Comparison of ENCODE assay signal across 11 mouse cellular contexts in the genomic region with DNA sequence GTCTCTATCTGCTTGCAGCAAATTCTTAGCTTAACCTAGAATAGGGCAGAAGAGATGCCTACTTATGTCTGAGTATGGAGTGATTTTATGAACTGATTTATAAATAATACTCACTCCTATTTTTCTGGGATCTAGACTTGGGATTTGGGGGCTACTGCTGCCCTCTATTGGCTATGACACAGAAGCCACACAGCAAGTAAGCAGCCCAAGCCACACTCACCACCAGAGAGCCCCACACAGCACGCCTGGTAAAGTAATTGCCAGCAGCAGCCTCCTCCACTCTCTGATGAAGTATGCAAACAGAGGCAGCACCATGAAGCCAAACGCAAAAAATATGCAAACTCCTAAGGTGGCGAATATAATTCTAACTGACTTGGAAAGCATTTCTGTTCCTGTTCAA. TPM values are rescaled to one million over a fixed set of nuclear protein-coding genes. Genes with fewer than 3 reads are reported as not detected.
DNase-seq lines count a peak whose midpoint lies in the region; ATAC-seq and TF ChIP-seq lines count a peak whose summit lies in the region.
"Had no signal": no experiment of that assay in that cellular context is flagged by ENCODE, and none has a peak within 500 bp of the region (broad histone marks: within the 10 kb centered on the region; RNA-seq: fewer than 3 reads in every experiment).

No protein-coding gene starts in this region.

- no peak overlapping the region for H3K4me2 ChIP-seq in midbrain, postnatal 0 days (ENCODE audit: low read depth, low read length, poor library complexity, severe bottlenecking)
- H3K4me2 ChIP-seq in midbrain, embryonic 16.5 days (ENCODE audit: low read length) = no peak overlapping the region
- H3K4me2 ChIP-seq in liver, embryonic 14.5 days (ENCODE audit: low read depth) = no peak overlapping the region
- no peak overlapping the region for H3K4me2 ChIP-seq in heart, embryonic 12.5 days
- H3K4me2 ChIP-seq: lung, embryonic 15.5 days had no signal

- no peak for ATAC-seq in midbrain, postnatal 0 days (ENCODE audit: low FRiP score)
- ATAC-seq in midbrain, embryonic 16.5 days = no peak
- no peak for ATAC-seq in liver, embryonic 14.5 days (ENCODE audit: insufficient read depth)
- no peak for ATAC-seq in heart, embryonic 12.5 days (ENCODE audit: insufficient number of reproducible peaks, low FRiP score)

- H3K9ac ChIP-seq in heart, adult 2 months (ENCODE audit: low read depth, low read length) = no peak overlapping the region
- no peak overlapping the region for H3K9ac ChIP-seq in midbrain, postnatal 0 days (replicated peaks; ENCODE audit: low read length, poor library complexity, severe bottlenecking)
- H3K9ac ChIP-seq in midbrain, embryonic 16.5 days (ENCODE audit: low read depth, low read length) = no peak overlapping the region
- H3K9ac ChIP-seq in liver, embryonic 14.5 days (replicated peaks) = no peak overlapping the region
- H3K9ac ChIP-seq in heart, embryonic 12.5 days = no peak overlapping the region
- H3K9ac ChIP-seq: lung, embryonic 15.5 days had no signal

- no peaks in the 10 kb centered on the region for H3K36me3 ChIP-seq in heart, adult 2 months (ENCODE audit: control insufficient read depth, insufficient read depth, low read length)
- H3K36me3 ChIP-seq in midbrain, postnatal 0 days (ENCODE audit: insufficient read depth, low read length) = no peaks in the 10 kb centered on the region
- no peaks in the 10 kb centered on the region for H3K36me3 ChIP-seq in midbrain, embryonic 16.5 days (ENCODE audit: control insufficient read depth, insufficient read depth, low read length)
- H3K36me3 ChIP-seq in liver, embryonic 14.5 days (replicated peaks; ENCODE audit: control insufficient read depth, insufficient read depth, low read depth) = no peaks in the 10 kb centered on the region
- H3K36me3 ChIP-seq in heart, embryonic 12.5 days = no peaks in the 10 kb centered on the region
- H3K36me3 ChIP-seq: hindbrain, embryonic 10.5 days; lung, embryonic 15.5 days had no signal

- H3K4me1 ChIP-seq in heart, adult 2 months (ENCODE audit: control insufficient read depth, insufficient read depth, low read length) = no peaks in the 10 kb centered on the region
- H3K4me1 ChIP-seq in midbrain, postnatal 0 days (ENCODE audit: insufficient read depth, low read length) = no peaks in the 10 kb centered on the region
- no peaks in the 10 kb centered on the region for H3K4me1 ChIP-seq in midbrain, embryonic 16.5 days (ENCODE audit: control insufficient read depth, insufficient read depth, low read length)
- no peaks in the 10 kb centered on the region for H3K4me1 ChIP-seq in liver, embryonic 14.5 days (replicated peaks; ENCODE audit: control insufficient read depth in 2 of 2, insufficient read depth in 2 of 2, low read length in 1 of 2)
- peaks cover 12% of the 10 kb centered on the region; the same call in 1 of the 2 replicates for H3K4me1 ChIP-seq in heart, embryonic 12.5 days (replicated peaks)
- H3K4me1 ChIP-seq: hindbrain, embryonic 10.5 days; lung, embryonic 15.5 days had no signal

- no peak overlapping the region for H3K4me3 ChIP-seq in heart, adult 2 months
- no peak overlapping the region for H3K4me3 ChIP-seq in midbrain, postnatal 0 days (ENCODE audit: low read depth, low read length)
- no peak overlapping the region for H3K4me3 ChIP-seq in midbrain, embryonic 16.5 days (ENCODE audit: low read depth, low read length)
- H3K4me3 ChIP-seq in liver, embryonic 14.5 days (ENCODE audit: insufficient read depth in 1 of 2, low read depth in 2 of 2, low read length in 2 of 2) = no peak overlapping the region
- no peak overlapping the region for H3K4me3 ChIP-seq in heart, embryonic 12.5 days
- H3K4me3 ChIP-seq: hindbrain, embryonic 10.5 days; lung, embryonic 15.5 days had no signal

- 62% methylated on average over 3 of the region's 3 CpGs for WGBS in heart, adult 2 months
- 47% methylated on average over 3 of the region's 3 CpGs for WGBS in midbrain, postnatal 0 days
- WGBS in midbrain, embryonic 16.5 days = 49% methylated on average over 3 of the region's 3 CpGs
- 53% methylated on average over 3 of the region's 3 CpGs for WGBS in liver, embryonic 14.5 days (ENCODE audit: insufficient replicate concordance)
- WGBS in heart, embryonic 12.5 days = 45% methylated on average over 3 of the region's 3 CpGs

- TF ChIP-seq CTCF in heart, adult 2 months (IDR thresholded peaks at IDR 0.05) = peak; percentile 39
- peak; percentile 60 for TF ChIP-seq CTCF in midbrain, postnatal 0 days (IDR thresholded peaks at IDR 0.05)
- peak; percentile 24; the same call in 1 of the 2 replicates for TF ChIP-seq CTCF in liver, embryonic 14.5 days (IDR thresholded peaks at IDR 0.05; ENCODE audit: low read depth)

- H3K27me3 ChIP-seq in heart, adult 2 months (ENCODE audit: control insufficient read depth, insufficient read depth, low read length) = no peaks in the 10 kb centered on the region
- H3K27me3 ChIP-seq in midbrain, postnatal 0 days (ENCODE audit: insufficient read depth, low read length) = no peaks in the 10 kb centered on the region
- no peaks in the 10 kb centered on the region for H3K27me3 ChIP-seq in midbrain, embryonic 16.5 days (ENCODE audit: control insufficient read depth, insufficient read depth, low read depth, low read length)
- no peaks in the 10 kb centered on the region for H3K27me3 ChIP-seq in liver, embryonic 14.5 days (ENCODE audit: control insufficient read depth, insufficient read depth, low read length)
- H3K27me3 ChIP-seq in heart, embryonic 12.5 days (replicated peaks) = no peaks in the 10 kb centered on the region
- H3K27me3 ChIP-seq: lung, embryonic 15.5 days had no signal

- no peak for TF ChIP-seq POLR2A in heart, adult 2 months (IDR thresholded peaks at IDR 0.05; ENCODE audit: insufficient read depth, low read depth, low read length)

- DNase-seq in heart, adult 2 months = no peak
- DNase-seq in heart, adult 11 months = no peak
- peak; percentile 21 for DNase-seq in midbrain, postnatal 0 days (ENCODE audit: low spot score)
- DNase-seq in embryo, embryonic 11 days = peak; percentile 30
- DNase-seq in liver, embryonic 14.5 days (ENCODE audit: low read depth in 3 of 3, low spot score in 3 of 3) = no peak
- DNase-seq in layer of hippocampus, adult 11-12 months (ENCODE audit: low spot score) = no peak
- DNase-seq: thymus, postnatal 36 days had no signal

- no peaks in the 10 kb centered on the region for H3K79me2 ChIP-seq in heart, adult 2 months (replicated peaks; ENCODE audit: control insufficient read depth, insufficient read depth, low read length)

- TF ChIP-seq EP300 in heart, adult 2 months (IDR thresholded peaks at IDR 0.05; ENCODE audit: insufficient read depth, low read depth, low read length) = no peak
- no peak for TF ChIP-seq EP300 in liver, embryonic 14.5 days (IDR thresholded peaks at IDR 0.05; ENCODE audit: low read depth)

- intact Hi-C loops in heart, adult 2 months (cut with DNase I) = loop anchor here (10.0 kb wide), 1 partner anchor 224 kb away; no protein-coding TSS in a partner anchor

- no peak overlapping the region for H3K27ac ChIP-seq in heart, adult 2 months
- no peak overlapping the region for H3K27ac ChIP-seq in midbrain, postnatal 0 days (ENCODE audit: low read depth, low read length)
- no peak overlapping the region for H3K27ac ChIP-seq in midbrain, embryonic 16.5 days (ENCODE audit: low read length)
- no peak overlapping the region for H3K27ac ChIP-seq in liver, embryonic 14.5 days
- no peak overlapping the region for H3K27ac ChIP-seq in heart, embryonic 12.5 days (ENCODE audit: poor library complexity, severe bottlenecking)
- H3K27ac ChIP-seq: hindbrain, embryonic 10.5 days; lung, embryonic 15.5 days had no signal

- H3K9me3 ChIP-seq in midbrain, postnatal 0 days (ENCODE audit: low read length) = no peaks in the 10 kb centered on the region
- no peaks in the 10 kb centered on the region for H3K9me3 ChIP-seq in midbrain, embryonic 16.5 days (replicated peaks; ENCODE audit: control insufficient read depth, low read length, poor library complexity, severe bottlenecking)
- H3K9me3 ChIP-seq in liver, embryonic 14.5 days (ENCODE audit: control insufficient read depth, low read length) = no peaks in the 10 kb centered on the region
- no peaks in the 10 kb centered on the region for H3K9me3 ChIP-seq in heart, embryonic 12.5 days (replicated peaks)
- H3K9me3 ChIP-seq: hindbrain, embryonic 10.5 days; lung, embryonic 15.5 days had no signal

RNA-seq across cellular contexts. Expression of a gene that starts 21.1 kb away (rescaled TPM):
- total RNA-seq in heart, adult 2 months (2021) = 1 to 10 TPM; 1.3 to 1.5 TPM
- polyA plus RNA-seq in heart, adult 2 months (2012; rRNA removed) = 0.61 and 1.1 TPM in 2 replicates
- 4.4 and 6.7 TPM in 2 replicates for total RNA-seq in midbrain, postnatal 0 days (2014; rRNA removed)
- polyA plus RNA-seq in midbrain, postnatal 0 days (2015; fragmentation: Nextera tagmentation; extraction: Ambion mirVana) = 4.7 and 5.9 TPM in 2 replicates
- polyA plus RNA-seq in midbrain, embryonic 16.5 days (2015; fragmentation: Nextera tagmentation; extraction: Ambion mirVana) = 4.0 and 4.6 TPM in 2 replicates
- polyA plus RNA-seq in liver, embryonic 14.5 days (2012; rRNA removed) = 2.0 and 2.8 TPM in 2 replicates
- polyA plus RNA-seq in liver, embryonic 14.5 days (2014; fragmentation: Nextera tagmentation; extraction: Ambion mirVana) = 1.3 and 1.7 TPM in 2 replicates
- 2.6 and 3.2 TPM in 2 replicates for polyA plus RNA-seq in heart, embryonic 12.5 days (2016; fragmentation: Nextera tagmentation; extraction: Ambion mirVana)

Comparison
In these comparisons a context has a peak if more than half of its experiments do, and no peak if none do; other contexts are left out.
1. DNase-seq: peak in midbrain, postnatal 0 days (single experiment) and embryo, embryonic 11 days (single experiment); none in heart, adult 2 months (0 of 2), heart, adult 11 months (single experiment), liver, embryonic 14.5 days (0 of 3) and layer of hippocampus, adult 11-12 months (single experiment).
2. Peak in every context shown above with its lines, with median percentiles within 50 percentile points of each other: CTCF ChIP-seq.